Mouse (Mus musculus): ENCODE measurements around the gene Capzb.
A peak's percentile ranks its signal among the peaks of the same experiment; 100 is the strongest.

Capzb gene

GRCm38 (mm10) chr4:139305521-139305920 lies 112.8 kb downstream of the Capzb start:
- DNase-seq (ENCODE audit: low spot score): no peak

- no peak for DNase-seq (ENCODE audit: low spot score)
Measured at GRCm38 (mm10) chr4:139307916-139308315, 115.2 kb downstream of the Capzb start.

DNA sequence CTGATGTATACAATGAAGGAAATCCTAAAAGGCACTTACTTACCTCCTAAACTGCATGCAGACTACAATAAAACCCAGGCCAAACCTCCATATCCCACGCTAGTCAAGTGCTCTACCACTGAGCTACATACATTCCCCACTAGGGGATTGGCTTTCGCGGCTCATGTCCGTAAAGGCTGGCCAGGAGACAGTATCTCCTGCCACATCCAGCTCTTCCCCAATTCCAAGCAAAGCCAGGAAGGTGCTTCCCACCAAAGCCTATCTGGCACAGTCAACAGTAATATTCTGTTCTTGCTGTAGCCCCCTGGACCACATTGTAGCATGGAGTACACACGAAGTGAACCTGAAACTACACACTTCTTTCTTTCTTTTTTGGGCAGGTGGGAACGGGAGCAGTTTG lies 117.0 kb downstream of the Capzb start:
- no peak for DNase-seq (ENCODE audit: low spot score)

- DNase-seq (ENCODE audit: low spot score): peak; percentile 98
Measured at GRCm38 (mm10) chr4:139310171-139310898, 117.6 kb downstream of the Capzb start, which contains the start of the genes Pqlc2 and Akr7a5. Gene Pqlc2, minus strand, starts transcription at chr4:139310708. Gene Akr7a5, plus strand, starts transcription at chr4:139310744.

DNA sequence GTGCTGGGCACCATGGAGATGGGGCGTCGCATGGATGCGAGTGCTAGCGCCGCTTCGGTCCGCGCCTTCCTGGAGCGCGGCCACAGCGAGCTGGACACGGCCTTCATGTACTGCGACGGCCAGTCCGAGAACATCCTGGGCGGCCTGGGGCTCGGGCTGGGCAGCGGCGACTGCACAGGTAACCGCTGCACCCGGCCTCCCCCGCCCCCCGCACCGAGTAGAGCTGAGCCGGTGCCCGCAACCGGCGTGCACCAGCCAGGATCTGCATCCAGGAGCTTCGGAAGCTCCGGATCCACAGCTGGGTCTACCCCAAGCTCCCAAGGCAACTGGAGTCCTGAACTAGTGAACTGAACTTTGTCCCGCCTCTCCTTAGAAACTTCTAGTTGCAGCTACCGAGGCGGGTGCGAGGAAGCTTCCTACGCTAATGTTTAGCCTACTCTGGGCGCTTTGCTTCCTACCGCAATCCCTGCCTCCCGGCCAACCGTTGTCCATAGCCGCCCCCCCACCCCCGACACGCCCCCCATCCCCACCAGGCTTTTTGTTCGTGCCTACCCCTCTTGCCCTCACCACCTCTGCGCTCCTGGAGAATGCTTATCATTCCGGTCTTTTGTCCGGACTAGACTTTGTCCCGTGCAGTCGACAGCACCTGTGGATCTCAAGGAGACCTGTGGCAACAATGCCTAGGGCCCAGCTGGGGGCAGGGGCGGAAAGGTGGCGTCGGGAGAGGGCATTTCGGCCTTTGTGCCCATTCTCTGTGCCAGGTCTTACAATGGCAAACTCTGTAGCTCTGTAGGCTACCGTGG lies 118.4 kb downstream of the Capzb start:
- DNase-seq (ENCODE audit: low spot score): no peak

DNA sequence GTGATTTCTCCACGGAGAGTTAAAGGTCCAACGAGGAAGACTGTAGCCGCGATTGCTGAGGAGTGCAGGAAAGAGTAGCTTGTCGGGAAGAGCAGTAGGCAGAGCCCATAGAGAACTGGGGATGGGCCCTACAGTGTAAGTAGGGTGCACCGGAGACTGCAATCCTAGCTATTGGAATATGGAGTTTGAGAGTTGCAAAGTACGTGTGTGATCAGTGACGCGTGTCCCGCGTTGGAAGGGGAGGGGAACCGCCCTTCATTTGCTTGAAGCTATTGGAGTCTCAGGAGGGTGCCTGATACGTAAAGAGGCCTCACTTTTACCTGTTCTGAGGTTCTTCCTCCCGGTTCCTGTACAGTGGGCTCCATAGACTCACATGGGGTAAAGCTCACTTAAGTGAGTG lies 119.0 kb downstream of the Capzb start:
- no peak for DNase-seq (ENCODE audit: low spot score)

GRCm38 (mm10) chr4:139312632-139313031 lies 119.9 kb downstream of the Capzb start:
- DNase-seq (ENCODE audit: low spot score): no peak

GRCm38 (mm10) chr4:139318449-139318848 lies 125.8 kb downstream of the Capzb start:
- DNase-seq (ENCODE audit: low spot score): no peak

DNA sequence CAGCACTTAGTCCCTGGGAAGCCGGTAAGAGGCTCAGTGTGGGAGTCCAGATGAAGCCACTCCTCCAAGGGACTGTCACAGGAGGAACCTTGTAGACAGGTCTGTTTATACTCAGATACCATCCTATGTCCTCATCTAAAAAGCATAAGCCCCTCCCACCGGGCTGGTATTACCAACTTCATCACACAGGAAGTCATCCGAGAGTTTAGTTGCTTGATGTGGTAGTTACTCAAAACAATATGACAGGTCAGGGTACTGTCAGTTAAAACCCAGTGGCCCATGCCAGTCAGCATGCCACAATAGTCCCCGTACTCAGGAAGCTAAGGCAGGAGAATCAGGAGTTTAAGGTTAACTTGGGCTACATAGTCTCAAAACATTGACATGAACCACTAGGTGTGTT lies 127.0 kb downstream of the Capzb start:
- no peak for DNase-seq (ENCODE audit: low spot score)

- DNase-seq (ENCODE audit: low spot score): peak; percentile 83
Measured at GRCm38 (mm10) chr4:139330605-139331004, 137.9 kb downstream of the Capzb start.

DNA sequence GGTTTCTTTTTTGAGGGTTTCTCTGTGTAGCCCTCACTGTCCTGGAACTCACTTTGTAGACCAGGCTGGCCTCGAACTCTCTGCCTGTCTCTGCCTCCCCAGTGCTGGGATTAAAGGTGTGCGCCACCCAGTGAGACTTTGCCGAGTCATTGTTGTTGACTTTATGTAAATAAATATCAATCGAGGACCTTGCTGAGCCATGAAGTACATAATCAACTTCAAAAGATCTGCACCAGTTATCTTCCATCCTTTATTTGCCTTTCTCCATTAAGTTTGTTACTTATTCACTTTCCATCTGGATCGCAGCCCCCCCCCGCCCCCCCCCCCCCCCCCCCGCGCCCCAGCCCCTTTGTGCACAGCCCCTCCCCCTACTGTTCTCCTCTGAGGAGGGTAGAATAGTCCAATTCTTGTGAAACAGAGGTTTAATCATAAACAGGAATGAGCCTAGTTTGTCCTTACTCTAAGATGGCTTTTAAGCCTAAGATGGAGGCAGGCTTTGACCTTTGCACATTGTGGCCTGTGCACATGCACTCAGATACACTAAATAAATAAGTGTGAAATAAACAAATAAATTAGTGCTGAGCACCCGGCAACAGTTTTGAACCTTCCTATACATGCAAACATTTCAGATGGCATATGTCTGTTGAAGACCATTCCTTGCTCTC lies 142.1 kb downstream of the Capzb start:
- DNase-seq (ENCODE audit: low spot score): no peak

DNA sequence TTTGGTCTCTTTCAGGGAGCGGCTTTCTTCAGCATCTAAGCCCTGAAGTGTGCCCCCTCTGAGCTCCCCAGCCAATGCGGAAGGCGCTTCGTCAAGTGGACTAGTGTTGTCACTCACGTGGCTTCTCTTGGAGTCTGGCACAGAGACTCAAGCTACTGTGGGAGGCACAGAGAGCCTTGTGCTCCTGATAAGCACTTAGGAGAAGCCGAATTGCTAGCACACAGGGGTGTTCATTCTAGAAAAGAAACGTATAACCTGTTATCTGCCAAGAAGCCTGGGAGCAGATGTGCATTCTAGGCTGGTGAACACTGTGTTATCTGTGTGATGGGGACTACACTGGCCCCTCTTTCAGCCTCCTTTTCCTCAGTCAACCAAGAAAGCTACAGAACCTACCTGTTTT lies 142.8 kb downstream of the Capzb start:
- DNase-seq (ENCODE audit: low spot score): no peak

GRCm38 (mm10) chr4:139336822-139337483 lies 144.3 kb downstream of the Capzb start:
- DNase-seq (ENCODE audit: low spot score): peak; percentile 83

- no peak for DNase-seq (ENCODE audit: low spot score)
Measured at GRCm38 (mm10) chr4:139338145-139338544, 145.4 kb downstream of the Capzb start.

DNA sequence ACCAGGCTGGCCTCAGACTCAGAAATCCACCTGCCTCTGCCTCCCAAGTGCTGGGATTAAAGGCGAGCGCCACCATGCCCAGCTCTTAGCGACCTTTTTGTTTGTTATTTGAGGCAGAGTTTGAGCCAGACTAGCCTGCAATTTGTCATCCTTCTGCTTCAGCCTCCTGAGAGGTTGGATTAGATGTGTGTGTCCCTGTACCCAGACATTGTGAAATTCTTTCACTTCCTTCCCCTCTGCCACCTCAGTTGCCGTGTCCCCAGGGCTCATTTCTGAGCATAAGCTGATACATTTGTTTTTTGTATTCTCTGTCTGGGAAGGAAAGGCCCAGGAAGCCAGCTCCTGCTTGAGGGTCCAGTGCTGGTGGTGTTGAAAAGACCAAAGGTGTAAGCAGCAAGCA lies 148.1 kb downstream of the Capzb start:
- no peak for DNase-seq (ENCODE audit: low spot score)
